Mouse (Mus musculus): ENCODE results near the gene Muc2. TPM values are rescaled to one million over a fixed set of nuclear protein-coding genes. Genes with fewer than 3 reads are reported as not detected.

The Muc2 gene
- polyA plus RNA-seq, 1 experiment from 2014 or later: 0.48 TPM

DNA sequence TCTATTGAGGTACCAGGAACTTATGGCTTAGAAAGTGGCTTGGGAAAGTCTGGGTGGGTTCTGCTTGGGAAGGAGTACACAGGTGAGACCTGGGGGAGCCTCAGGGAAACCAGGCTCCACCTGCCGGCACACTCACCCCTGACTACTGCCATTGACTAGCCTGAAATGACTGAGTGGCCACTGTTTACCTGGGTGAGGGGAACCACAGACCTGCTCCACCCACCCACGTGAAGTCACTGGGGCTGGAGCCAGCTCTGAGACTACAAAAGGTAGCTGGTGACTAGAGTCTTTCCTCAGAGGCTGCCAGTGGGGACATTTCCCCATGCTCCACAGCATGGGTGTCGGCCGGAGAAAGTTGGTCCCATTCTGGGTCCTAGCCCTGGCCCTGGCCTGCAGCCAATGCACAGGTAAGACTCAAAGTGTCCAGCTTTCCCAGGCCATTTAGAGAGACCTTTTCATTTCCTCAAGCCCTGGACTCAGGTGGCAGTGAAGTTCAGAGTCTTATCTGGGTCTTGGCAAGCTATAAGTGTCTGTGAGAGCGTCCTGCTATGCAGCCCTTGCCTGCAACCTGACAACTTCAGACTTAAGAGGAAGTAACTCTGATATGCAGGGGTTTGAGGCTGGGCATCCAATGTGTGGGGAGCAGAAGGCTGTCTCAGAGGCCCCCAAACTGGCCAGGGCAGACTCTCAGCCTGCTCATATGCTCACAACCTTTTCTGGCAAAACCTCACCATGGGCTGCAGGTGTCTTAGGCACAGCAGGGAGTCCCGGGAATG lies 98.7 kb downstream of the Muc2 start, which contains the start of gene Muc5ac:
TSS of gene Muc5ac (plus strand) at position 296 of the 776 bp plus-strand sequence.
- 56% methylated on average over 6 of the region's 6 CpGs for WGBS
- H3K27ac ChIP-seq (ENCODE audit: low read length): peak within 1 kb of the TSS; percentile 0; the same call in 1 of the 2 replicates
- no peak within 1 kb of the TSS for H3K4me3 ChIP-seq (ENCODE audit: low read length)
- H3K9ac ChIP-seq (ENCODE audit: low read length): no peak within 1 kb of the TSS
- no peaks in the 10 kb centered on the region for H3K9me3 ChIP-seq (ENCODE audit: control insufficient read depth, low read length)
- H3K36me3 ChIP-seq (ENCODE audit: control insufficient read depth, insufficient read depth, low read length): no peaks in the 10 kb centered on the region
- peak; percentile 65; the same call in 1 of the 2 replicates for ATAC-seq (ENCODE audit: low read depth)
- H3K27me3 ChIP-seq (ENCODE audit: control insufficient read depth, insufficient read depth, low read depth, low read length): no peaks in the 10 kb centered on the region
- H3K4me1 ChIP-seq (replicated peaks; ENCODE audit: control insufficient read depth, insufficient read depth, low read length): no peaks in the 10 kb centered on the region
- H3K4me2 ChIP-seq (ENCODE audit: low read depth, low read length): no peak within 1 kb of the TSS

DNA sequence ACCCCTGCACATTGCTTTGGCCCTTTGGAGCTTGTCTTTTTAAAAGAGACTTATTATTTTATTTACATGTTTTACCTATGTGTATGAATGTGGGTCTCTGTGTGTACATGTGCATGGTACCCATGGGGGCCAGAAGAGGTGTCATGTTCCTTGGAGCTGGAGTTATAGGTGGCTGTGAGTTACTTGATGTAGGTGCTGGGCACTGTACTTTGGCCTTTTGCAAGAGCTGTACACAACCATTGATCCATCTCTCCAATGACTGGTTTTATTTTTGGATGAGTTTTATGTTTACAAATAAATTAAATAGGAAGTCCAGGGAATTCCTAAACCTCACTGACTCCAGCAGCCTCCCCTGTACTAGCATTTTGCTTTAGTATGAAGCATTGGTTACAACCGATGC lies 104.1 kb downstream of the Muc2 start:
- 93% methylated on average over 1 of the region's 1 CpGs for WGBS
- H3K4me1 ChIP-seq (replicated peaks; ENCODE audit: control insufficient read depth, insufficient read depth, low read length): no peaks in the 10 kb centered on the region
- H3K36me3 ChIP-seq (ENCODE audit: control insufficient read depth, insufficient read depth, low read length): no peaks in the 10 kb centered on the region
- no peak overlapping the region for H3K4me3 ChIP-seq (ENCODE audit: low read length)
- no peak overlapping the region for H3K9ac ChIP-seq (ENCODE audit: low read length)
- no peaks in the 10 kb centered on the region for H3K9me3 ChIP-seq (ENCODE audit: control insufficient read depth, low read length)
- no peak for ATAC-seq (ENCODE audit: low read depth)
- no peak overlapping the region for H3K4me2 ChIP-seq (ENCODE audit: low read depth, low read length)
- no peaks in the 10 kb centered on the region for H3K27me3 ChIP-seq (ENCODE audit: control insufficient read depth, insufficient read depth, low read depth, low read length)
- no peak overlapping the region for H3K27ac ChIP-seq (ENCODE audit: low read length)

DNA sequence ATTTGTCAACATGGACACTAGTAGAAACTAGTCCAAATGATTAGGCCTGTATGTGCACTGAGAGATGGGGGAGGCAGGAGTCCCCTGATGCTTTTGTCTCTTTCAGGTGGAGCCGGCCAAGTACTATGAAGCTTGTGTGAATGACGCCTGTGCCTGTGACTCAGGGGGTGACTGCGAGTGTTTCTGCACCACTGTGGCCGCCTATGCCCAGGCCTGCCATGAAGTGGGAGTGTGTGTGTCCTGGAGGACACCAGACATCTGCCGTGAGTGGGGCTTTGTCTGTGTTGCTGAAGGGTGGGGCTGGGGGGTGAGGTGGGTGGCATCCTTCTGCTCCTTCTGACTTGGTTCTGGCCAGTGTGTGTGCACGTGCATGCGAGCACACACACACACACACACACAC lies 113.1 kb downstream of the Muc2 start:
- Histone ChIP-seq H3K27me3 (ENCODE audit: control insufficient read depth, insufficient read depth, low read depth, low read length) (no peaks in the 10 kb centered on the region), H3K9ac (ENCODE audit: low read length) (no peak overlapping the region), H3K4me3 (ENCODE audit: low read length) (no peak overlapping the region), H3K4me2 (ENCODE audit: low read depth, low read length) (no peak overlapping the region), H3K27ac (ENCODE audit: low read length) (no peak overlapping the region), H3K36me3 (ENCODE audit: control insufficient read depth, insufficient read depth, low read length) (no peaks in the 10 kb centered on the region), H3K9me3 (ENCODE audit: control insufficient read depth, low read length) (no peaks in the 10 kb centered on the region), H3K4me1 (replicated peaks; ENCODE audit: control insufficient read depth, insufficient read depth, low read length) (no peaks in the 10 kb centered on the region)
- no peak for ATAC-seq (ENCODE audit: low read depth)
- 85% methylated on average over 7 of the region's 7 CpGs for WGBS

Other genes starting within 250 kb of the Muc2 start
- gene Pidd1, start 246.3 kb upstream of the Muc2 start, polyA plus RNA-seq (2015; fragmentation: Nextera tagmentation; extraction: Ambion mirVana): 14.4 and 15.4 TPM in 2 replicates
- gene Rplp2, start 243.0 kb upstream of the Muc2 start, polyA plus RNA-seq (2015; fragmentation: Nextera tagmentation; extraction: Ambion mirVana): 1,124 and 1,266 TPM in 2 replicates
- 42.9 and 46.2 TPM in 2 replicates for gene Pnpla2, start 235.1 kb upstream of the Muc2 start, polyA plus RNA-seq (2015; fragmentation: Nextera tagmentation; extraction: Ambion mirVana)
- gene Cracr2b, start 229.2 kb upstream of the Muc2 start, polyA plus RNA-seq (2015; fragmentation: Nextera tagmentation; extraction: Ambion mirVana): 39.3 and 42.0 TPM in 2 replicates
- 36.4 and 39.3 TPM in 2 replicates for gene Cd151, start 222.9 kb upstream of the Muc2 start, polyA plus RNA-seq (2015; fragmentation: Nextera tagmentation; extraction: Ambion mirVana)
- 59.9 and 61.3 TPM in 2 replicates for gene Polr2l, start 215.2 kb upstream of the Muc2 start, polyA plus RNA-seq (2015; fragmentation: Nextera tagmentation; extraction: Ambion mirVana)
- 88.3 and 91.2 TPM in 2 replicates for gene Tspan4, start 215.1 kb upstream of the Muc2 start, polyA plus RNA-seq (2015; fragmentation: Nextera tagmentation; extraction: Ambion mirVana)
- 41.8 and 41.9 TPM in 2 replicates for gene Chid1, start 150.5 kb upstream of the Muc2 start, polyA plus RNA-seq (2015; fragmentation: Nextera tagmentation; extraction: Ambion mirVana)
- gene Ap2a2, start 128.2 kb upstream of the Muc2 start, polyA plus RNA-seq (2015; fragmentation: Nextera tagmentation; extraction: Ambion mirVana): 68.3 and 69.1 TPM in 2 replicates
- 0.13 and 0.21 TPM in 2 replicates for gene Muc6, start 35.0 kb upstream of the Muc2 start, polyA plus RNA-seq (2015; fragmentation: Nextera tagmentation; extraction: Ambion mirVana)
- 0.35 and 0.40 TPM in 2 replicates for gene Muc5ac, start 98.6 kb downstream of the Muc2 start, polyA plus RNA-seq (2015; fragmentation: Nextera tagmentation; extraction: Ambion mirVana)
- gene Muc5b, start 148.7 kb downstream of the Muc2 start, polyA plus RNA-seq (2015; fragmentation: Nextera tagmentation; extraction: Ambion mirVana): 0.54 and 1.2 TPM in 2 replicates
- 54.3 and 55.2 TPM in 2 replicates for gene Tollip, start 228.2 kb downstream of the Muc2 start, polyA plus RNA-seq (2015; fragmentation: Nextera tagmentation; extraction: Ambion mirVana)

Measured in lung, embryonic 16.5 days (tissue).